Mouse (Mus musculus) embryo, embryonic 10.5 days (tissue): Measurements from ENCODE around the gene Fam174a.

Experiments
- DNase-seq: peaks from one replicate; pipeline ENCODE4 v3.0.0-alpha.2; 2015; ENCODE audit warnings: low spot score

Gene Fam174a

GRCm38 (mm10) chr1:95313393-95314228, at the start of gene Fam174a:
Gene Fam174a (plus strand): TSS chr1:95313623.
- DNase-seq = peak; percentile 95

- no peak for DNase-seq
Measured at GRCm38 (mm10) chr1:95263843-95264242, 49.6 kb upstream of the Fam174a start.

DNA sequence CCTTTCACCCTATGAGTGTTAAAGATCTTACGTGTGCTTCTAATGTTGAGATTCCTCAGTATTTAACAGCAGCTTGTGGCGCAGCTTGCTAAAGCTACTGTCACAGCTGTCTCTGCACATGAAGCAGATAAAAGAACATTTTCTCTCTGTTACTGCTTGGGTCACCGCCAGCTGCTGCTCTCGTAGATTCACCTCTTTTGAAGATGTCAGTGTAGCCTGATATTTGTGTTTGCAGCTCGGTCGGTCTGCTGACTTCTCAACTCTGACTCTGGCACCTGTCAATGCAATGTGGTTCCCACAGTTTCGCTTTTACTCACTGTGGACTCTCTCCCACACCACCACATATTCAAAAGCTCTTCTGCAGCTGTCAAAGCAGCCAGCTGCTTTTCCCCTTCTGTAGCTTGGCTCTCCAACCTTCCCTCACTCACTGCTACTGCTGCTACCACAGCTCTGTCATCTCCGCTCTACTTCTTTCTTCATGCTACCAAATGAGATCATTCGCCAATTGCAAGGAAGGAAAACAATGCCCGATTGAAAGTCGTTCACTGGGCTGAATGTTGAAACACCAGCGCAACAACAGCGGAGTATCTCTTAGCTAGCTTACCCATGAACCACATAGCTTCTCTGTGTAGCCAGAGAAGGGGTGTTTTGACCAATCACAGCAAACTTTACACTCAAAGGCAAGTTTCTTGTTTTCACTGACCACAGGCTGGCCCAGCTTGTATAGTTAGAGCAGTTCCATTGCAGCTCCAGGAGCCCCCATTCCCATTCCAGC, 45.3 kb upstream of the Fam174a start:
- peak; percentile 7 for DNase-seq

DNA sequence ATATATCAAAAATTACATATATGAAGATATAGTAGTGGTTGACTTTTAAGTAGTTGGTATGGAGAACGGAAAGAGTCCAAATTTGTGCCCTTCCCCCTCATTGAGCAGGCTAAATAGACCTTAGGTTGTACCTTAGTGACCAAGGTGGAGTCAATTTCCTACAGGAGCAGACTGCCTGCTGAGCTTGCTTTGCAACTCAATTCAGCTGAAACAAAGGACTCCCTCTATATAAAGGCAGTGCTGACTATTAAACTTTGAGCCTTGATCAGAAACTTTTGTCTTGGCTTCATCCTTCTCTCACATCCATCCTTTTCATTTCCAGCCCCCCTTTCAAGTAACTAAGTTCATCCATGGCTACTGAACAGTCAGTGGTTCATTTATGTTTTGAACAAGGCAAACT, 40.1 kb upstream of the Fam174a start:
- no peak for DNase-seq

DNA sequence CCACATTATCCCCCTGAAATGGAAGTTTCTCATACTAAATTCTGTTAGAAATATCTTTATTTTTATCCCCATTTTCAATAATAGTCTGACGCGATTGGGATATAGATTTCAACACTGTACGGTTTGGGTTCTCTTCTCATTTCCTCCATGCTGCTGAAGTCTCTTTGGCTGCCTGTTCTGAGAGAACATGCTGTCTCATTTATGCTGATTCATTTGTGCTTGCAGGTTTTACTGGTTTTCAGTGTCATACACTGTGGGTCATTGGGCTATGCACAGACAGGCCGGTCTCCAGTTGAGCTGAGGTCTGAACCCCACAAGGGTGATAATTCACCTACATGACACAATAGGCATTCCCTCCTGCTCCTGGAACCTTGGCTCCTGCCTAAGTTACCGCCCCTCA, 5.1 kb upstream of the Fam174a start:
- DNase-seq = no peak

- DNase-seq = peak; percentile 37
Measured at GRCm38 (mm10) chr1:95314229-95314555, 769 bp downstream of the Fam174a start.

DNA sequence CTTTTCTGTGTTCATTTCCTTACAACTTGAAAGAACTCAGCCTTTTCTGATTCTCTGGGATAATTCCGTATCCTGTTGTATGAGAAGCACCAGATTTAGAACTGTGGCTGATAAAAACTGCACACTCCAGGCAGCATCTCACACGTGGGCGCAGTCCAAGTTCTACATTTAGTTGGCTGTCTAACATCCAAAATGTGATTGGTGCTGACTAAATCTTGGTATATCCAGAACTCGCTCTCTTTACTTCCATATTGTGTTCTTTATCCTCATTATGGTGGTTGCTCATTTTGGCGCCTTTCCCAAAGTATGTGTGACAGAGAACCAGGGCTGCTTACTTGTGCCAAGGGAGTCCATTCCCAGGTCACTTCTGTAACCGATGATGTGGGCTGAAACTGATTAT, 2.6 kb downstream of the Fam174a start:
- no peak for DNase-seq

DNA sequence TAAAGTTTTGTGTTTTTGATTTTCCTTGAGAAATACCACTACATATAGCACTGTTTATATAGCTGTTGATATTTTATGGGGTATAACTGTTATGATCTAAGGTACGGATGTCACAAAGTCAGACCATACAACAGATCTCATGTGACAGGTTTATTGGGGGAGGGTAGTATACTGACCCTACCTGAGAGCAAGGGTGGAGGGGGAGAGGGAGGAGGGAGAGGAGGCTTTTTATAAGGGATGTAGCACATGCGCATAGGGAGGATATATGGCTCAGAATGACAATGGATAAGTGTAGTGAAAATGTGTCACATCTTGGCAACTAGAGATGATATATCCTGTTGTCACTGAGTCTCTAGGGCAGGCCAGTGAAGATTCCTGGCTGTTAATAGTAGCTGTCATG, 8.8 kb downstream of the Fam174a start:
- DNase-seq = no peak

DNA sequence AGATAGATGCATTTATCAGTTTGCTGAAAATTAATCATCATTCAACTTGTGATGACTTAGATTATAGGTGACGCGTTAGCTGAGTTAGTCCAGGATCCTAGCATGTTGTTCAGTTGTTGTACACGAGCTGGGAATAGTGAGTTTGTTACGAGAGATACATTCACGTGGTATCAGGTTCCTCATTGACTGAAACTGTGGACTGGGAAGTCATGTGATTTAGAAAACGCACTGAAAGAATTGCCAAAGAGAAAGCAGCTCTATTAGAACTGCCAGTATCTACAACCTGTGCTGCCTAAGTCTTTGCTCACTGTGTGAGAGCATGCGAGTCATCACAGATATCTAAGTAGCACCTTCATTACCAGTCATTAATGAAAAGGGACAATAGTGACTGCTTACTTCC, 9.6 kb downstream of the Fam174a start:
- DNase-seq = no peak

DNA sequence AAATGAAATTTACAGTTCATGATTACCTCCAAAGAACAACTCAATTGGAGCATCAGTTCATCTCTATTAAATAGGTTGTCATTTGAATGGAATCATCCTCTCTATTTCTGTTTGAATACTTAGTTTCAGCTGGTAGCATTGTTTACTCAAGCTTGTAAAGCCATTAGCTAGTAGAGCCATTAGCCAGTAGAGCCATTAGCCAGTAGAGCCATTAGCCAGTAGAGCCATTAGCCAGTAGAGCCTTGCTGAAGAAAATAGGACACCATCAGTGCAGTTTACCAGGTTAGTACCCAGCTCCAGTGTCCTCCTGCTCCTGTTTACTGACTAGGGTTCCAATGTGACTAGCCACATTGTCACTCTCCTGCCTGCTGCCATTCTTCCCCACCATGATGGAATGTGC, 13.4 kb downstream of the Fam174a start:
- DNase-seq = no peak

GRCm38 (mm10) chr1:95339618-95340017, 26.2 kb downstream of the Fam174a start:
- DNase-seq = no peak

DNA sequence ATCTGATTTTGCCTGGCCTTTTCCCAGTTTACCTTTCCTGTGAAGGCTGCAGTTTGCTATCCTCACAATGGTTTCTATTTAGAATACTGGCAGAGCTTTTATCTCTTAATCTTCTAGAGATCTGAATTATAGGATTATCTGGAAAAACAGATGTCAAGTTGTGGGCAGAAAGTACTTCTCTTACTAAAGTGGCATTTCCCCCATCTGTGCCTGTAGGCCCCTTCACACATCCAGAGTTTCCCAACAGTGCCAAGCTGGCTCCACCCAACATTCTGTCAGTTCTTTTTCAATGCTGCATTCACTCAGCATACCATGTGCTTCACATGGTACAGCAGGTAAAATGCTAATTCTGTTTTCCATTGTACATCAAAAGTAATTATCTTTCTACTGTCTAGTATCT, 28.8 kb downstream of the Fam174a start:
- no peak for DNase-seq

DNA sequence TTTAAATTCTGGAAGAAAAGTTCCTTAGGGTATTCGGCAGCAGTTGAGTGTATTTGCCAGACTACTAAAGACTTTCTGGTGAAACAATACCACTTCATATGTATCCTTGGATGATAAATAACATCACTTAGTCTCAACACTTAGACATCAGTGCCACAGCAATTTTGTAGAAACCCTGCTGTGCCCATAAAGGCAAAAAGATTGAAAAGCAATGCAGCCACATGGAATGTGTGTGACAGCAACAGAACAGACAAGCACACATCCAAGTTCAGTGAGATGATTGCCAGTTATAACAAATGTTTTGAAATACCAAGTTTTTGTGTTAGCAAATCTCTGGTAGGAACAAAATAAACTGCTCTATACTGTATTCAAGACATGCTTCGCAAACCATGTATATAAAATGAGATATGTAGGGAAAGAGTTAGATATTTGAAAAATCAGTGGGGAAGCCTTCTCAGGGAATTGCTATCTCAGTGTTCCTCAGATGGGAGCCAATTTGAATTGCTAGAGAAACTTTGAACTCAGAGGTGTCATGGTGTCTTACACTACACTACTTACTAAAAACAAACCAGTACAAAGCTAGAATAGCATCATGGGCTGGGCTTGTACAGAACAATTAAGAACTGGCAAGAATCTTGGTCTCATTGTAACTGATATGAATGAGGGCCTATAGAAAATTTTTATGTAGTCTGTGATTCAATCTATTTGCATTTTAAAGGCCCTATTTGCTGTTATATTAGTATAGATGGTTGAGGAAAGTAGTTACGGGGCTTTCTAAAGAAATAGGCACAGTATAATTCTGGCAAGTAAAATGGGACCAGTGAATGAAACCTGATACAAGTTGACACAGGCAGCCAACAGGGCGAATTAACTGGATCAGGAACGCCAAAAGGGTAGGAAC, 30.4 kb downstream of the Fam174a start:
- DNase-seq = no peak

DNA sequence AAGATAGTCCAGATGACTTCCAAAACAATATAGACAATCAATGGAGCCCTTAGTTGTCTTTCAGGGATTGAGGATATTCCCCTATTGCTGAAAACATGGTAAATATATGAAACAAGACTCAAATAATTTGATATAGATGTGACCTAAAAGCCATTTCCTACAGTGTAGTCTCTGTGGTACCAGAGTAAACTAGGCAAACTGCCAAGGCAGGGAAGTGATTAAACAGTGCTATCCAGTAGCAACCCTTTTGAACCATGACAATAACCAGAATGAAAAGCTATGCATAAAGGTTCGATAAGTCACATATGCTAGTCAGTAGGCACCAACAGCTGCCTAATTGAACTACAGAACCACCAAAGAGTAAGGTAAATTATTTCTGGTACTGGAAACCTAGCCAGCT, 40.7 kb downstream of the Fam174a start:
- DNase-seq = no peak

GRCm38 (mm10) chr1:95356904-95357303, 43.5 kb downstream of the Fam174a start:
- DNase-seq = no peak

GRCm38 (mm10) chr1:95363692-95364091, 50.3 kb downstream of the Fam174a start:
- peak; percentile 4 for DNase-seq

GRCm38 (mm10) chr1:95366616-95367373, 53.4 kb downstream of the Fam174a start:
- no peak for DNase-seq

DNA sequence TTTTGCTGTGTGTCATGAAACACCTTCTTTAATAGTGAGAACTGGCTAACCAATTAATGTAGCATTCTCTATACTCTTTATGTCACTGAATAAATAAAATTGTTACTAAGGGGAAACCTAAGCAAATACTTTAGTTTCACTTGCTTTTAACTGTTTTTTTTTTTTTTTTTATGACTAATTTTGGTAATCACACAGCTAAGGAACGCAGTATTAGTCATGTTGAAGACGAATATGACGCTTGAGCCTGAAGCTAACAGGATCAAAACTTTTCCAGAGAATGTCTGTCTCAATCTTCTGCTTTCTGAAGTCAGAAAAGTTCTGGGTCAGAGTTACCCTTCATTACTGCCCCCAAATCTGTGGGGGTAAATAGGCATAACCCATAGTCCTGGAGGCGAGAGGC, 54.3 kb downstream of the Fam174a start:
- no peak for DNase-seq

DNA sequence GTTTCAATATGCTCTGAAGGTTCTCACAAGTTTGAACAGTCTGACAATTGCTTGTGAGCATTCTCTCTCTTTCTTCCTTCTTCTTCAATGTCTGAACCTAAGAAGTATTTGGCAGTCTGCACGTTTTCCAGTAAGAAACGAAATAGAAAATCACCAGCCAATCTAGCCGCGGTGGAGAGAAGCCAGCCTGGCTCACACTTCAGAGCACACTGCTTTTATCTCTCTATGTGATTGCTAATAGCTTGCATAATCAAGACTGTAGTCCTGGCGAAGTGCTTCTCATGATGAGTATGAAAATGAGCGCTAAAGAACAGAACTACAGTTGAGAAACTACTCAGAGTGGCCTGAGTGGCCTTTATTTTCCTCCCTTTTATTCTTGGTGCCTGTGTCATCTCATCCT, 62.0 kb downstream of the Fam174a start:
- no peak for DNase-seq

- no peak for DNase-seq
Measured at GRCm38 (mm10) chr1:95381028-95381427, 67.6 kb downstream of the Fam174a start.
